Mouse (Mus musculus) MEL (cell line): Measurements from ENCODE around the gene Hectd4. TPM values are rescaled to one million over a fixed set of nuclear protein-coding genes. Genes with fewer than 3 reads are reported as not detected.
A peak's percentile ranks its signal among the peaks of the same experiment; 100 is the strongest.

Source experiments
- DNase-seq: peaks from one replicate; pipeline ENCODE4 v3.0.0; 2011; ENCODE audit warnings: low read depth, low spot score
- H3K27ac ChIP-seq: 2 replicates; pipeline ENCODE4 v1.5.1; 2012; ENCODE audit warnings: low read depth, mild to moderate bottlenecking, control low read depth, low read length, moderate library complexity; ENCODE audit not compliant: control insufficient read depth
- H3K27me3 ChIP-seq, 2 experiments: fragments of 150-350 bp in 1 of 2; sonication (generic) in 1 of 2; 2 replicates each; pipeline ENCODE4 v1.6.1; 2012; ENCODE audit warnings: low read length in 2 of 2, mild to moderate bottlenecking in 2 of 2, improper control_type of control experiment in 1 of 2, moderate library complexity in 1 of 2; ENCODE audit not compliant: insufficient read depth in 2 of 2, control insufficient read depth in 1 of 2
- H3K36me3 ChIP-seq, 2 experiments: 2 replicates each; pipeline ENCODE4 v1.6.1; 2012 to 2014; ENCODE audit warnings: low read length in 2 of 2, improper control_type of control experiment in 1 of 2, inconsistent platforms in 1 of 2, mild to moderate bottlenecking in 1 of 2; ENCODE audit not compliant: insufficient read depth in 2 of 2, control insufficient read depth in 1 of 2
- H3K4me1 ChIP-seq, 2 experiments: fragments of 150-350 bp in 1 of 2; sonication (generic) in 1 of 2; 2 replicates each; pipeline ENCODE4 v1.6.1; 2012; ENCODE audit warnings: low read length in 2 of 2, improper control_type of control experiment in 1 of 2, mild to moderate bottlenecking in 1 of 2; ENCODE audit not compliant: insufficient read depth in 2 of 2, control insufficient read depth in 1 of 2
- H3K4me3 ChIP-seq, 2 experiments: fragments of 150-350 bp in 1 of 2; sonication (generic) in 1 of 2; 2 replicates each; pipeline ENCODE4 v1.5.1; 2012; ENCODE audit warnings: low read depth in 2 of 2, low read length in 2 of 2, mild to moderate bottlenecking in 2 of 2, moderate library complexity in 2 of 2, control low read depth in 1 of 2, improper control_type of control experiment in 1 of 2; ENCODE audit not compliant: control insufficient read depth in 1 of 2, insufficient read depth in 1 of 2
- H3K79me2 ChIP-seq: 2 replicates; pipeline ENCODE4 v1.6.1; 2012; ENCODE audit warnings: mild to moderate bottlenecking, low read length, moderate library complexity; ENCODE audit not compliant: control insufficient read depth, poor library complexity, insufficient read depth
- H3K9ac ChIP-seq: 2 replicates; pipeline ENCODE4 v1.6.1; 2012; ENCODE audit warnings: low read depth, mild to moderate bottlenecking, control low read depth, low read length, moderate library complexity; ENCODE audit not compliant: control insufficient read depth, poor library complexity, severe bottlenecking
- H3K9me3 ChIP-seq: fragments of 150-350 bp; sonication (generic); replicated peaks from 2 replicates; pipeline ENCODE4 v1.6.1; 2012; ENCODE audit warnings: mild to moderate bottlenecking, low read length, improper control_type of control experiment, moderate library complexity; ENCODE audit not compliant: insufficient read depth
- BHLHE40 ChIP-seq: IDR thresholded peaks from 2 replicates; pipeline ENCODE4 v1.6.1; 2012; ENCODE audit warnings: low read depth, mild to moderate bottlenecking, inconsistent platforms, low read length, improper control_type of control experiment, borderline replicate concordance
- CHD1 ChIP-seq: IDR thresholded peaks from 2 replicates; pipeline ENCODE4 v1.6.1; 2012; ENCODE audit warnings: low read depth, mild to moderate bottlenecking, inconsistent platforms, low read length, improper control_type of control experiment
- EP300 ChIP-seq, 2 experiments: IDR thresholded peaks; 2 replicates each; pipeline ENCODE4 v1.6.1; 2011; ENCODE audit warnings: improper control_type of control experiment in 2 of 2, low read length in 2 of 2, low read depth in 1 of 2, mild to moderate bottlenecking in 1 of 2
- GATA1 ChIP-seq: IDR thresholded peaks from 2 replicates; pipeline ENCODE4 v1.6.1; 2011; ENCODE audit warnings: low read depth, low read length, improper control_type of control experiment
- MAFK ChIP-seq: IDR thresholded peaks from 2 replicates; pipeline ENCODE4 v1.6.1; 2011; ENCODE audit warnings: low read depth, mild to moderate bottlenecking, low read length, improper control_type of control experiment, borderline replicate concordance
- MAX ChIP-seq: IDR thresholded peaks from 2 replicates; pipeline ENCODE4 v1.6.1; 2011; ENCODE audit warnings: low read length, improper control_type of control experiment
- MEF2A ChIP-seq: IDR thresholded peaks from 2 replicates; pipeline ENCODE4 v1.6.1; 2014; ENCODE audit warnings: low read depth, mild to moderate bottlenecking, inconsistent platforms, low read length, improper control_type of control experiment; ENCODE audit not compliant: poor library complexity, insufficient replicate concordance, severe bottlenecking; ENCODE audit errors: extremely low read depth
- NELFE ChIP-seq: IDR thresholded peaks from 2 replicates; pipeline ENCODE4 v1.6.1; 2011; ENCODE audit warnings: low read depth, low read length, improper control_type of control experiment
- POLR2A ChIP-seq, 2 experiments: IDR thresholded peaks; 2 replicates each; pipeline ENCODE4 v1.6.1; 2011 to 2012; ENCODE audit warnings: low read length in 2 of 2, mild to moderate bottlenecking in 2 of 2, control low read depth in 1 of 2, improper control_type of control experiment in 1 of 2, low read depth in 1 of 2, moderate library complexity in 1 of 2; ENCODE audit not compliant: control insufficient read depth in 1 of 2, insufficient read depth in 1 of 2, poor library complexity in 1 of 2
- RAD21 ChIP-seq: IDR thresholded peaks from 2 replicates; pipeline ENCODE4 v1.6.1; 2011; ENCODE audit warnings: mild to moderate bottlenecking, low read depth, low read length, improper control_type of control experiment
- TAL1 ChIP-seq: IDR thresholded peaks from 2 replicates; pipeline ENCODE4 v1.6.1; 2012; ENCODE audit warnings: mild to moderate bottlenecking, inconsistent platforms, low read length, moderate library complexity, mixed read lengths
- TBP ChIP-seq: IDR thresholded peaks from 2 replicates; pipeline ENCODE4 v1.8.0; 2011; ENCODE audit warnings: low read depth, low read length, improper control_type of control experiment
- UBTF ChIP-seq: IDR thresholded peaks from 2 replicates; pipeline ENCODE4 v1.6.1; 2012; ENCODE audit warnings: low read depth, mild to moderate bottlenecking, inconsistent platforms, low read length, improper control_type of control experiment, moderate library complexity, borderline replicate concordance; ENCODE audit not compliant: insufficient read depth
- USF2 ChIP-seq, 2 experiments: IDR thresholded peaks; 2 replicates each; pipeline ENCODE4 v1.6.1; 2011 to 2012; ENCODE audit warnings: improper control_type of control experiment in 2 of 2, low read length in 2 of 2, borderline replicate concordance in 1 of 2, inconsistent platforms in 1 of 2, low read depth in 1 of 2, mild to moderate bottlenecking in 1 of 2; ENCODE audit not compliant: insufficient read depth in 1 of 2
- ZC3H11A ChIP-seq: IDR thresholded peaks from 2 replicates; pipeline ENCODE4 v1.6.1; 2012; ENCODE audit warnings: low read depth, mild to moderate bottlenecking, inconsistent platforms, low read length, improper control_type of control experiment
- ZKSCAN1 ChIP-seq: IDR thresholded peaks from 2 replicates; pipeline ENCODE4 v1.6.1; 2012; ENCODE audit warnings: low read depth, mild to moderate bottlenecking, inconsistent platforms, low read length, improper control_type of control experiment, moderate library complexity
- polyA plus RNA-seq, 2 experiments: library from polyadenylated mRNA; stranded (reverse) in 1 of 2; unstranded in 1 of 2; fragments of >175 nt in 1 of 2; fragments of >200 nt in 1 of 2; gene quantifications; 2 replicates each; pipeline versions ENCODE4 v1.2.1 to v1.2.4; 2012; ENCODE audit warnings: low replicate concordance in 2 of 2, low read depth in 1 of 2; ENCODE audit not compliant: insufficient read length in 2 of 2, insufficient read depth in 1 of 2, missing spikeins in 1 of 2
- total RNA-seq: library from RNA; depleted of rRNA; stranded (reverse); fragments of 300-350 nt; gene quantifications from 2 replicates; pipeline ENCODE4 v1.2.3, GENCODE M21; 2012

The Hectd4 gene
- total and polyA plus RNA-seq, 3 experiments: 7.0 to 10.8 TPM; not detected in 1

- TF ChIP-seq UBTF (no peak), NELFE (no peak), ZC3H11A (no peak), ZKSCAN1 (no peak), CHD1 (no peak), GATA1 (no peak), MEF2A (no peak), BHLHE40 (no peak), MAX (no peak), POLR2A (IDR thresholded peaks at IDR 0.05; ENCODE audit: control insufficient read depth in 1 of 2, insufficient read depth in 1 of 2, low read depth in 1 of 2, low read length in 2 of 2, poor library complexity in 1 of 2) (no peak), EP300 (IDR thresholded peaks at IDR 0.05; ENCODE audit: low read depth in 1 of 2, low read length in 2 of 2) (no peak), MAFK (no peak), TAL1 (no peak), TBP (no peak), RAD21 (no peak)
- DNase-seq: no peak
- Histone ChIP-seq H3K36me3 (peaks cover 0 to 16% of the 10 kb centered on the region in 2 experiments; a peak in 2 of 4 replicates), H3K9me3 (no peaks in the 10 kb centered on the region), H3K4me1 (peaks cover 2 to 22% of the 10 kb centered on the region in 2 experiments; a peak in 3 of 4 replicates), H3K27me3 (no peaks in the 10 kb centered on the region), H3K79me2 (peaks cover 3% of the 10 kb centered on the region; the same call in 1 of the 2 replicates), H3K27ac (no peak overlapping the region), H3K4me3 (no peak overlapping the region), H3K9ac (no peak overlapping the region)
Observed at GRCm38 (mm10) chr5:121389106-121389505, 169.1 kb downstream of the Hectd4 start.

- no peak for DNase-seq
- H3K27ac ChIP-seq: no peak overlapping the region
Observed at GRCm38 (mm10) chr5:121389691-121390090, 169.7 kb downstream of the Hectd4 start.

More at GRCm38 (mm10) chr5:121389691-121390090, 169.7 kb downstream of the Hectd4 start:
- Histone ChIP-seq H3K9me3 (no peaks in the 10 kb centered on the region), H3K9ac (no peak overlapping the region), H3K27me3 (no peaks in the 10 kb centered on the region), H3K4me1 (peaks cover 2 to 19% of the 10 kb centered on the region in 2 experiments; a peak in 3 of 4 replicates), H3K36me3 (peaks cover 0 to 12% of the 10 kb centered on the region in 2 experiments; a peak in 2 of 4 replicates), H3K4me3 (no peak overlapping the region), H3K79me2 (peaks cover 3% of the 10 kb centered on the region; the same call in 1 of the 2 replicates)
- TF ChIP-seq USF2 (IDR thresholded peaks at IDR 0.05; ENCODE audit: borderline replicate concordance in 1 of 2, insufficient read depth in 1 of 2, low read depth in 1 of 2, low read length in 2 of 2) (no peak), ZC3H11A (0 out of 2 replicates have a peak, but pooled peaks have one; percentile 11)
